Mouse (Mus musculus) WW6 (cell line): ENCODE data around the gene Tdpoz5.
"Not testable (repeated sequence)": the region's sequence is repeated elsewhere in the genome, so short reads cannot be mapped to it uniquely, and the experiment has no call there.

ENCODE experiments used
- DNase-seq: peaks from one replicate; pipeline ENCODE4 v3.0.0-alpha.2; 2013; ENCODE audit warnings: low read depth, low spot score

Gene Tdpoz5

GRCm38 (mm10) chr3:93961214-93961613 is at the start of gene Tdpoz5:
TSS of gene Tdpoz5 (minus strand) at chr3:93961314.
- not testable (repeated sequence) for DNase-seq

GRCm38 (mm10) chr3:93968938-93969337 is 7.8 kb upstream of the Tdpoz5 start:
- not testable (repeated sequence) for DNase-seq

- DNase-seq = not testable (repeated sequence)
Measured at GRCm38 (mm10) chr3:93943443-93943842, 17.7 kb downstream of the Tdpoz5 start, which contains the start of gene Gm9117. TSS of gene Gm9117 (minus strand) at chr3:93943543.

- DNase-seq = not testable (repeated sequence)
Measured at GRCm38 (mm10) chr3:93938386-93938785, 22.7 kb downstream of the Tdpoz5 start.
